Mouse (Mus musculus) myocyte (in vitro differentiated cells): ENCODE measurements at regions not wholly inside any gene's neighbourhood (a gene's known extent, or its start where the extent isn't known, plus 50 kb on each side); places are given as distances from the start of the nearest gene placed in this dataset.

Experiments used
- CEBPB ChIP-seq: IDR thresholded peaks from 2 replicates; pipeline ENCODE4 v1.6.1; 2011; ENCODE audit warnings: mild to moderate bottlenecking, moderate library complexity; ENCODE audit not compliant: poor library complexity, insufficient read depth, severe bottlenecking
- E2F4 ChIP-seq: IDR thresholded peaks from one replicate; pipeline ENCODE4 v1.6.1; 2011; ENCODE audit warnings: mild to moderate bottlenecking, control low read depth, moderate library complexity; ENCODE audit not compliant: insufficient read depth
- MAX ChIP-seq: IDR thresholded peaks from one replicate; pipeline ENCODE4 v1.6.1; 2011; ENCODE audit warnings: low read depth, mild to moderate bottlenecking, control low read depth
- MYOD1 ChIP-seq, 3 experiments: IDR thresholded peaks; one replicate each; pipeline ENCODE4 v1.6.1; 2011; ENCODE audit warnings: control low read depth in 2 of 3, low read depth in 2 of 3, mild to moderate bottlenecking in 2 of 3, moderate library complexity in 1 of 3; ENCODE audit not compliant: insufficient read length in 2 of 3, control insufficient read depth in 1 of 3
- MYOG ChIP-seq, 3 experiments: IDR thresholded peaks; one replicate each; pipeline ENCODE4 v1.6.1; 2011; ENCODE audit warnings: control low read depth in 2 of 3, low read depth in 2 of 3, mild to moderate bottlenecking in 2 of 3; ENCODE audit not compliant: insufficient read length in 2 of 3, control insufficient read depth in 1 of 3, insufficient read depth in 1 of 3
- POLR2A ChIP-seq: IDR thresholded peaks from one replicate; pipeline ENCODE4 v1.6.1; 2011; ENCODE audit warnings: low read depth, mild to moderate bottlenecking, control low read depth, moderate library complexity; ENCODE audit not compliant: insufficient read length
- POLR2AphosphoS2 ChIP-seq: IDR thresholded peaks from one replicate; pipeline ENCODE4 v1.6.1; 2011; ENCODE audit warnings: low read depth, control low read depth; ENCODE audit not compliant: insufficient read length
- REST ChIP-seq: IDR thresholded peaks from one replicate; pipeline ENCODE4 v1.6.1; 2011; ENCODE audit warnings: mild to moderate bottlenecking, control low read depth, moderate library complexity; ENCODE audit not compliant: insufficient read depth, insufficient read length
- TCF12 ChIP-seq: IDR thresholded peaks from one replicate; pipeline ENCODE4 v1.6.1; 2011; ENCODE audit warnings: mild to moderate bottlenecking, control low read depth; ENCODE audit not compliant: poor library complexity, insufficient read depth, severe bottlenecking
- TCF3 ChIP-seq: IDR thresholded peaks from one replicate; pipeline ENCODE4 v1.6.1; 2011; ENCODE audit warnings: low read depth, control low read depth; ENCODE audit not compliant: insufficient read length
- USF1 ChIP-seq: IDR thresholded peaks from one replicate; pipeline ENCODE4 v1.6.1; 2011; ENCODE audit warnings: low read depth, mild to moderate bottlenecking, control low read depth, moderate library complexity

GRCm38 (mm10) chr12:52394719-52395062 lies 109.1 kb upstream of the Arhgap5 start:
- no peak for TF ChIP-seq POLR2A
- no peak for TF ChIP-seq POLR2AphosphoS2
- no peak for TF ChIP-seq TCF12
- TF ChIP-seq TCF3: no peak
- TF ChIP-seq USF1: no peak
- no peak for TF ChIP-seq REST
- no peak for TF ChIP-seq CEBPB
- no peak for TF ChIP-seq MYOD1 (IDR thresholded peaks at IDR 0.05; ENCODE audit: control insufficient read depth in 1 of 3, insufficient read length in 2 of 3, low read depth in 2 of 3)
- TF ChIP-seq MAX: no peak
- TF ChIP-seq E2F4: no peak
- TF ChIP-seq MYOG (IDR thresholded peaks at IDR 0.05; ENCODE audit: control insufficient read depth in 1 of 3, insufficient read depth in 1 of 3, insufficient read length in 2 of 3, low read depth in 2 of 3): no peak
